Mouse (Mus musculus) megakaryocyte-erythroid progenitor cell, adult 5-6 weeks (primary cell): ENCODE results near the gene Gpc4. TPM values are rescaled to one million over a fixed set of nuclear protein-coding genes. Genes with fewer than 3 reads are reported as not detected.

Experiments
- ATAC-seq: replicated peaks from 2 replicates; pipeline ENCODE4 v1.8.0; 2016; ENCODE audit warnings: mild to moderate bottlenecking, inconsistent platforms; ENCODE audit not compliant: severe bottlenecking, poor library complexity, low FRiP score, low TSS enrichment
- total RNA-seq, 2 experiments: library from RNA; stranded (forward) in 1 of 2; stranded (reverse) in 1 of 2; fragments of 200-1000, 215-1000 nt in 1 of 2; fragments of >200 nt in 1 of 2; fragmentation: Nextera tagmentation in 1 of 2; gene quantifications; 2 replicates each; pipeline ENCODE4 v1.2.3; 2014 to 2017

Gene Gpc4
- total RNA-seq (2014; fragmentation: Nextera tagmentation): 16.1 and 20.4 TPM in 2 replicates
- 3.5 and 5.6 TPM in 2 replicates for total RNA-seq (2017)

DNA sequence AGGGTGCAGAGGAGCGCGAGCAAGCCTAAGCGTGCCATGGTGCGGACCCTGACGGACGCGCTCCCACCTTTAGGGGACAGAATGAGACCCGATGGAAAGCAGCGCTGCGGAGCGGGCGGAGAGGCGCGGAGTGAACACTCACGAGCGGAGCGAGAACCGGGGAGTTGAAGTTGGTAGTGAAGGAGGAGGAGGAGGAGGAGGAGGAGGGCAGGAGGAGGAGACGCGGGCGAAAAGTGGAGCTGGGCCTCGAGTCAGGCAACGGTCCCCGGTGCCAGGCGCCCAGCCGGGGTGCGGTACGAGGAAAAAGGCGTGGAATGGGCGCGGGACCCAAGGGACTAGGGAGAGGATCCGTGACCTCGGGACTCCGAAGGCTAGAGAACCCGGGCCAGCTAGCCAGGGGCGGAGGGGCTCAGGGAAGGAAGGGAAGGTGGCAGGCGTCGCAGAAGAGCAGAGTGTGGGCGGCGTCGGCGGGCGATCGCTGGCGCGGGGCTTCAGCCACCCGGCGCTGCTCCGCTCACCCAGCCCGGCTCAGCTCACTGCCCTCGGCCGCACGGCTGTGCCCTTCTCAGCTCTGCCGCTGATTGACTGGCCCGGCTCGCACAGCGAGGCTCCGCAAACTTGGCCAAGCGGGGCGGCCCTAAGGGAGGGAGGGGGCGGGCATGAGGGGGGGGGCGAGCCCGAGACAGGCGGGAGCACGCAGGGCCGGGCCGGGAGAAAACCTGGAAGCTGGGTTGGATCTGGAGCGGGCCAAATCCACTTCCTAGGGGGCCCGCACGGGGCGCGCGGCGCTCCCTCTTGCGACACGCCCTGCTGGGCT lies at the start of gene Gpc4:
Gene Gpc4, minus strand, starts transcription at position 515 of the 817 bp plus-strand sequence.
- ATAC-seq: peak; percentile 81

DNA sequence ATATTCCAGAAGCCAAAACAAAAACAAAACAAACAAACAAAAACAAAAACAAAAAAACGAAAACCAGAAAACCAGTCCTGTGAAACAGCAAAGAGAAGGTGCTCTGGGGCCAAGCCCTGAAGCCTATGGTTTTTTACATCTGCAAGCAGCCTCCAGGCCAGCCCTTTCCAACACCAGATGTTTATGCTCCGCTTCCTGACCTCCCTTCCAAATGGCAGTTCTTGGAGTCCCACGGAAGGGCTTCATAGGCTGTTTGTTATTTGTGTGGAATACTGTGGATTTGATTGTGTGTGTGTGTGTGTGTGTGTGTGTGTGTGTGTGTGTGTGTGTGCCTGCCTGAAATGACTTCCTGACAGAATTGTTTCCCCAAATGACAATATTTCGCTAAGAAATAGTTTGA lies 47.8 kb upstream of the Gpc4 start:
- ATAC-seq: no peak

GRCm38 (mm10) chrX:52199836-52200235 lies 34.8 kb upstream of the Gpc4 start:
- ATAC-seq: no peak

GRCm38 (mm10) chrX:52193311-52193968 lies 28.4 kb upstream of the Gpc4 start:
- ATAC-seq: no peak

- no peak for ATAC-seq
Measured at GRCm38 (mm10) chrX:52189094-52189493, 24.0 kb upstream of the Gpc4 start.

DNA sequence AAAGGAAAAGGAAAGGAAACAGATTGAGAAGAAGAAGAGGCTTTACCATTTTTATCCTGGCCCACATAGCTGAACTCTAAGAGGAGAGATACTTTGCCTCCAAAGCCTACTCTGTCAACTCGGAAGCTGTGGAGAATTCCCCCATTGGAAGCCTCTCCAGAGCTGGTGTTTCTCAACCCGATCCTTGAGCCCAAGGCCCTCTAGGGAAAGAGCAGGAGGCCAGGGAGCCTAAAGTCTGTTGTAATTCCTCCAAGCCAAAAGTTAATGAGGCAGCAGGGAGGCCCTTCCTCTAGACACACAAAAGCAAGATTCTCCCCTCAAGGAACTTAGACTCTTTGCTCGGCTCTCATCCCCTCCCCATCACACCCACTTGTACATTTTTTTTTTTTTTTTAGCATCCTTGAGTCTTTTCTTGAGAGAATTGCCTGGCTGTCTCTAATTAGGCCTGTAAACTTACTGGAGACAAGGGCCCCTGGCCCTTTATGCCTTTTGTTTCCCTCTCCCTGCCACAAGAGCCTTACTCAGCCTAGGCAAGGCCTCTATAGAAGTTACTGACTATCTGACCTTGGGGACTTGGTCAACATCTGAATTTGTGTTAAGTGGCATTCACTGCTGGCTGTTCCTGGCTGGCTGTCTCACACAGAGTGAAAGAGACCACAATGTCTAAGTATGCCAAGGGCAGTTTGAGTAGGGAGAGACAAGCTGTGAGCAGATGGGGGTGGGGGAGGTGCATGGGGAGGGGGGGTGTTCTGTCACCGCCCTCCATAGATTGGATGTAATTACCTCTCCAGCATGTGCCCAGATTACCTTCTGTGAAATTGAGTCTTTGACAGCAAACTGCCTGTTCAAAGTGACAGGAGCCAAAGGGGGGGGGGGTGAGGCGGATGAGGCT lies 18.7 kb upstream of the Gpc4 start:
- ATAC-seq: no peak

- ATAC-seq: no peak
Measured at GRCm38 (mm10) chrX:52181401-52181800, 16.3 kb upstream of the Gpc4 start.

GRCm38 (mm10) chrX:52177067-52177466 lies 12.0 kb upstream of the Gpc4 start:
- ATAC-seq: no peak

DNA sequence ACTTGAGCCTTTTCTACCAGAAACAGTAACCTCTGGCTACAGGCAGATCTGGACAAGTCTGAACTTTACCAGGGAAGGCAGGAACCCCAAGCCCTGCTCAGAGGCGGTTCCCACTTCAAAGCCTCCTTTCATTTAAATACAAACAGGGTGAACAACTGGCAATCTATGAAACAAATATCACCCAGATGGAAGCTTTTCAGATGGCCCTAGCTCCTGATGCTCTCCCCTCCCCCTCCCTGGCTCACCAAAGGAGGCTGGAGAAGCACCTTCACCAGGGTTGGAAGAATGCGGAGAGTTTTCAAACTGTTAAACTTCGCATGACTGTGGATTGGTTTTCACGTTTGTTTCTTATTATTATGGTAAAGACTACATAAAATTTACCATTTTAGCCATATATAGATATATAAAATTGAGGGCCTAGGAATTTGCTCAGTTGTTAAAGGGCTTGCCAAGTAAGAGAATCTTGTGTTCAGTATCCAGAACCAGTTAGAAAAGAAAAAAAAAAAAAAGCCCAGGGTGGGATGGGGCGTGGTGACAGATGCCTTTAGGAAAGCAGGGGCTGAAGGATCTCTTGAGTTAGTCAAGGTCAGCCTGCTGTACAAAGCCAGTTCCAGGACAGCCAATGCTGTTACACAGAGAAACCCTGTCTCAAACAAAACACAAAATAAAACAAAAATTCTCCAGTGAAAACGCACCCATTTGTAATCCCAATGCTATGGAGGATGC lies 2.6 kb upstream of the Gpc4 start:
- no peak for ATAC-seq

DNA sequence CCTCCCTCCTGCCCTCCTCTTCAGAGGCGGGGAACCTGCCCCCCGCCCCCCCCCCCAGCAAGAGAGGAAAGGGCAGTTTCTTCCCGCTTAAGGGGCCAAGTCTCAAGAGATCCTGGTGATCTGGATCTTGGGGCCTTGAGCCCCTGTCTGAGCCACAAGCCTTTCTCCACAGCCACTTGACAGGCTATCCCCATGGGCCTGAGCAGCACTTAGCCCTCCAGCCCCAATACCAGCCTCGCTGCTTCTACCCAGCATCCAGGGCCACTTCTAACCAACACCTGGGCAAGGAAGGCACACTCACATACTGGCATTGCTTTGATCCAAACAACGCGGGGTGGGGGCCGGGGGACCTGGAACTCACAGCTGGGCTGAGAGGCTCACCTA lies 495 bp upstream of the Gpc4 start:
- no peak for ATAC-seq

- ATAC-seq: no peak
Measured at GRCm38 (mm10) chrX:52164134-52164737, 816 bp downstream of the Gpc4 start.

- ATAC-seq: no peak
Measured at GRCm38 (mm10) chrX:52163418-52164133, 1.5 kb downstream of the Gpc4 start.

- ATAC-seq: no peak
Measured at GRCm38 (mm10) chrX:52162756-52163155, 2.3 kb downstream of the Gpc4 start.

GRCm38 (mm10) chrX:52162206-52162605 lies 2.8 kb downstream of the Gpc4 start:
- no peak for ATAC-seq

DNA sequence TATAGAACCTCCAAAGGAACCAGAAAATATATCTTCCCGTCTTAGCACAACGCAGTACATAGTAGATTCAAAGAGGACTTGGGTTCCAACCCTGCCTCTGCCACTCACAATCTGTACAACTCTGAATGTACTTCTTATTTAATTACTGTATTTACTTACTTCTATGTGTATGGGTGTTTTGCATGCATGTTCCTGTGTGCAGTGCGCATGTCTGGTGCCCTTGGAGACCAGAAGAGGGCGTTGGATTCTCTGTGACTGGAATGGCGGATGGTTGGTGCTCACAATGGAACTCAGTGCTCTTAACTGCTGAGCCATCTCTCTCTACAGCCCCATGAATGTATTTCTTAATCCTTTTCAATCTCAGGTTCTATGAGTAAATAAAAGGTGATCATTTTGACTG lies 5.4 kb downstream of the Gpc4 start:
- ATAC-seq: no peak

DNA sequence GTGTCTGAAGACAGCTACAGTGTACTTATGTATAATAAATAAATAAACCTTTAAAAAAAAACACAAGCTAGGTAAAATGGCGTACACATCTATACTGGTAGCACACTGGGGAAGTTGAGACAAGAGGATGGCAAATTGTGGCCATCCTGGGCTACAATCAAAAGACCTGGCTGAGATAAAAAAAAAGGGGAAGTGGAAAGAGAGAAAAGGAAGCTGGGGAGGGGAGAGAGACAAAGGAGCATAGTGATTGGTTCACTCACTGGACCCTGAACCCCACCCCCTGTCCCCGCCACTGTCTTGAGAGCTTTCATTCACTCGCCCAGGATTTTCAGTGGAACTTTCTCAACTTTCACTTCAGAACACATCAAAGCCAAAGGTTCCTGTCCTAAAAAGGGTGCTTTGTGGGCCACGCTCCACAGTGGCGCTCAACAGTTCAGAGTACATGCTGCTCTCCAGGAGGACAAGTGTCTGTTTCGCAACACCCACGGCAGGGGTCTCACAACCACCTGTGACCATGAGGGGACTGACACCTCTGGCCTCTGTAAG lies 9.6 kb downstream of the Gpc4 start:
- no peak for ATAC-seq

DNA sequence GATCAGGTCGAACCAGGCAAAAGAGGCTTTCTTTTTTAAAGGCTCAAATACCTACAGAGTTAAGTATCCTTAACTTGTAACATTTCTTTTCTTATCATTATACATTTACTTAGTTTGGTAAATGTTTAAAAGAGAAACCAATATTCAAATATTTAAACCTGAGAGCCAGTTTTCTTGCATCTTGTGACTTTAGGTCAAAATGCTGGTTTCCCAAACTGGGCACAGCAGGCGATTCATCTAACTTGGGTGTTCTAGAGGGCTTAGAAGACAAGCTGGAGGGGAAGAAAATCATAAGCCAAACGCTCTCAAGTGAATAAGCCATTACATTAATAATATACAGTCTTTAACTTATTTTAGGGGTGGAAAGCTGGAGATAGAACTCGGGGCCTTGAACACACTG lies 10.2 kb downstream of the Gpc4 start:
- ATAC-seq: no peak

DNA sequence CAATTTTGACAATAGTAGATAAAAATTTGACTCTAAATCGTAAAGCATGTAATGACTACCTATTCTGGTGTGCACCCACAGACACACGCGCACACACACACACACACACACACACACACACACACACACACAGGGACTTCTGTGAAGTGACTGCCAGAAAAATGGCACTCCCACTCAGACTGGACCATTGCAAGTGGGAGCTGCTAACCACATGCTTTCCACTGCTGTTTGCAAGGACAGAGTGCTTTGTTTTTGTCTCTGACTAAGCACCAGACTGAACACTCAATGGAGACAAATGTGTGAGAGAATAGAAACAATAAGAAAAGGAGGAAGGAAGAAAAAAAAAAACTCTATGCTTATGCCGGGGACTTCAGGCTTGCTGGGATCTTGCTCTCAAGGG lies 11.6 kb downstream of the Gpc4 start:
- no peak for ATAC-seq
